ENCODE assay signal across 9 mouse cellular contexts in genomic region chr7:143740653-143741052, GRCm38 (mm10). TPM values are rescaled to one million over a fixed set of nuclear protein-coding genes. Genes with fewer than 3 reads are reported as not detected.
DNase-seq lines count a peak whose midpoint lies in the region; ATAC-seq and TF ChIP-seq lines count a peak whose summit lies in the region.
"Had no signal": no experiment of that assay in that cellular context is flagged by ENCODE, and none has a peak within 500 bp of the region (broad histone marks: within the 10 kb centered on the region; RNA-seq: fewer than 3 reads in every experiment).

No protein-coding gene starts in this region.

- H3K9ac ChIP-seq in hindbrain, postnatal 0 days (replicated peaks; ENCODE audit: low read length), result peak overlapping the region; percentile 78
- peak overlapping the region; percentile 70 for H3K9ac ChIP-seq in midbrain, postnatal 0 days (replicated peaks; ENCODE audit: low read length, poor library complexity, severe bottlenecking)

- no peaks in the 10 kb centered on the region for H3K9me3 ChIP-seq in embryonic facial prominence, embryonic 10.5 days
- no peaks in the 10 kb centered on the region for H3K9me3 ChIP-seq in hindbrain, postnatal 0 days (ENCODE audit: low read length)
- H3K9me3 ChIP-seq in midbrain, postnatal 0 days (ENCODE audit: low read length), result no peaks in the 10 kb centered on the region
- H3K9me3 ChIP-seq: megakaryocyte, embryonic 14.5 days had no signal

- ATAC-seq in hindbrain, postnatal 0 days, result no peak; the same call in 1 of the 2 replicates
- peak; percentile 8; the same call in 1 of the 2 replicates for ATAC-seq in midbrain, postnatal 0 days (ENCODE audit: low FRiP score)

- TF ChIP-seq CTCF in kidney, adult 2 months (conservative IDR thresholded peaks at IDR 0.05; ENCODE audit: insufficient read depth, insufficient read length, low read depth, low read length), result no peak
- no peak for TF ChIP-seq CTCF in hindbrain, postnatal 0 days (IDR thresholded peaks at IDR 0.05; ENCODE audit: low read depth)
- TF ChIP-seq CTCF in midbrain, postnatal 0 days (IDR thresholded peaks at IDR 0.05), result no peak

- no peak for DNase-seq in kidney, adult 2 months
- no peak for DNase-seq in kidney, postnatal 14 days
- DNase-seq in embryonic facial prominence, embryonic 10.5 days (ENCODE audit: low spot score), result no peak
- peak; percentile 26 for DNase-seq in hindbrain, postnatal 0 days (ENCODE audit: low spot score)
- no peak for DNase-seq in midbrain, postnatal 0 days (ENCODE audit: low spot score)
- no peak for DNase-seq in spleen, adult 12 weeks (ENCODE audit: low spot score)
- no peak for DNase-seq in gastrocnemius, postnatal 25 days
- no peak for DNase-seq in layer of hippocampus, postnatal 10 days (ENCODE audit: low spot score in 2 of 2)

- no peak overlapping the region; the same call in 1 of the 2 replicates for H3K27ac ChIP-seq in kidney, adult 2 months (ENCODE audit: insufficient read depth, low read depth, low read length)
- peak overlapping the region; percentile 92 for H3K27ac ChIP-seq in embryonic facial prominence, embryonic 10.5 days (replicated peaks)
- peak overlapping the region; percentile 74; the same call in 1 of the 2 replicates for H3K27ac ChIP-seq in hindbrain, postnatal 0 days
- H3K27ac ChIP-seq in midbrain, postnatal 0 days (ENCODE audit: low read depth, low read length), result peak overlapping the region; percentile 43

- no peaks in the 10 kb centered on the region for H3K36me3 ChIP-seq in kidney, adult 2 months (ENCODE audit: control insufficient read depth, insufficient read depth, low read length)
- no peaks in the 10 kb centered on the region for H3K36me3 ChIP-seq in embryonic facial prominence, embryonic 10.5 days (replicated peaks)
- no peaks in the 10 kb centered on the region for H3K36me3 ChIP-seq in hindbrain, postnatal 0 days (ENCODE audit: insufficient read depth, low read length)
- H3K36me3 ChIP-seq in midbrain, postnatal 0 days (ENCODE audit: insufficient read depth, low read length), result no peaks in the 10 kb centered on the region

- H3K4me2 ChIP-seq in hindbrain, postnatal 0 days (ENCODE audit: low read depth, low read length), result peak overlapping the region; percentile 67
- peak overlapping the region; percentile 69 for H3K4me2 ChIP-seq in midbrain, postnatal 0 days (ENCODE audit: low read depth, low read length, poor library complexity, severe bottlenecking)

- H3K27me3 ChIP-seq in kidney, adult 2 months (replicated peaks; ENCODE audit: control insufficient read depth, insufficient read depth, low read length), result no peaks in the 10 kb centered on the region
- peaks cover 38% of the 10 kb centered on the region for H3K27me3 ChIP-seq in embryonic facial prominence, embryonic 10.5 days (replicated peaks; ENCODE audit: low read depth, poor library complexity, severe bottlenecking)
- H3K27me3 ChIP-seq in hindbrain, postnatal 0 days (ENCODE audit: insufficient read depth, low read length), result no peaks in the 10 kb centered on the region
- H3K27me3 ChIP-seq in midbrain, postnatal 0 days (ENCODE audit: insufficient read depth, low read length), result no peaks in the 10 kb centered on the region

- 28% methylated on average over 2 of the region's 2 CpGs for WGBS in kidney, adult 2 months
- WGBS in embryonic facial prominence, embryonic 10.5 days, result 18% methylated on average over 2 of the region's 2 CpGs
- 33% methylated on average over 2 of the region's 2 CpGs for WGBS in hindbrain, postnatal 0 days
- WGBS in midbrain, postnatal 0 days, result 18% methylated on average over 2 of the region's 2 CpGs

- H3K4me1 ChIP-seq in kidney, adult 2 months (ENCODE audit: control insufficient read depth, insufficient read depth, low read length), result peaks cover 8% of the 10 kb centered on the region; the same call in 1 of the 2 replicates
- peaks cover 33% of the 10 kb centered on the region for H3K4me1 ChIP-seq in embryonic facial prominence, embryonic 10.5 days
- peaks cover 23% of the 10 kb centered on the region for H3K4me1 ChIP-seq in hindbrain, postnatal 0 days (ENCODE audit: insufficient read depth, low read length)
- H3K4me1 ChIP-seq in midbrain, postnatal 0 days (ENCODE audit: insufficient read depth, low read length), result peaks cover 13% of the 10 kb centered on the region

- peak overlapping the region; percentile 93 for H3K4me3 ChIP-seq in kidney, adult 2 months (ENCODE audit: insufficient read depth, low read depth, low read length)
- H3K4me3 ChIP-seq in embryonic facial prominence, embryonic 10.5 days, result peak overlapping the region; percentile 79
- H3K4me3 ChIP-seq in hindbrain, postnatal 0 days (ENCODE audit: low read length), result peak overlapping the region; percentile 62
- peak overlapping the region; percentile 47 for H3K4me3 ChIP-seq in midbrain, postnatal 0 days (ENCODE audit: low read depth, low read length)

- no peak for TF ChIP-seq POLR2A in kidney, adult 2 months (IDR thresholded peaks at IDR 0.05; ENCODE audit: low read depth, low read length)

RNA-seq across cellular contexts. Expression of gene Osbpl5, which starts 16.1 kb away (rescaled TPM):
- 75.0 and 77.1 TPM in 2 replicates for polyA plus RNA-seq in kidney, adult 2 months (2012; rRNA removed)
- 15.8 and 16.8 TPM in 2 replicates for polyA plus RNA-seq in embryonic facial prominence, embryonic 10.5 days (2016; fragmentation: Nextera tagmentation; extraction: Ambion mirVana)
- 52.8 and 59.9 TPM in 2 replicates for total RNA-seq in hindbrain, postnatal 0 days (2014; rRNA removed)
- 24.2 and 27.6 TPM in 2 replicates for polyA plus RNA-seq in hindbrain, postnatal 0 days (2015; fragmentation: Nextera tagmentation; extraction: Ambion mirVana)
- total RNA-seq in midbrain, postnatal 0 days (2014; rRNA removed), result 47.7 and 52.6 TPM in 2 replicates
- 26.7 and 30.2 TPM in 2 replicates for polyA plus RNA-seq in midbrain, postnatal 0 days (2015; fragmentation: Nextera tagmentation; extraction: Ambion mirVana)
- total RNA-seq in gastrocnemius, postnatal 25 days (2021), result 10 to 100 TPM; 18.7 to 19.0 TPM
- total RNA-seq in layer of hippocampus, postnatal 10 days (2021), result 10 to 100 TPM; 48.5 to 48.6 TPM

RNA-seq across cellular contexts. Expression of gene Mrgprg, which starts 26.1 kb away (rescaled TPM):
- 0.33 and 1.1 TPM in 2 replicates for polyA plus RNA-seq in kidney, adult 2 months (2012; rRNA removed)
- not detected in 2 replicates for polyA plus RNA-seq in embryonic facial prominence, embryonic 10.5 days (2016; fragmentation: Nextera tagmentation; extraction: Ambion mirVana)
- total RNA-seq in hindbrain, postnatal 0 days (2014; rRNA removed), result not detected in 2 replicates
- polyA plus RNA-seq in hindbrain, postnatal 0 days (2015; fragmentation: Nextera tagmentation; extraction: Ambion mirVana), result not detected in 2 replicates
- total RNA-seq in midbrain, postnatal 0 days (2014; rRNA removed), result 0.14 and 0.27 TPM in 2 replicates
- not detected in 2 replicates for polyA plus RNA-seq in midbrain, postnatal 0 days (2015; fragmentation: Nextera tagmentation; extraction: Ambion mirVana)
- total RNA-seq in gastrocnemius, postnatal 25 days (2021), result under 1 TPM in 1 of 2 experiments, not detected in 1; 0.29 TPM
- not detected for total RNA-seq in layer of hippocampus, postnatal 10 days (2021)

RNA-seq across cellular contexts. Expression of gene Mrgpre, which starts 43.6 kb away (rescaled TPM):
- 2.3 and 2.8 TPM in 2 replicates for polyA plus RNA-seq in kidney, adult 2 months (2012; rRNA removed)
- 1.8 TPM in 2 replicates for polyA plus RNA-seq in embryonic facial prominence, embryonic 10.5 days (2016; fragmentation: Nextera tagmentation; extraction: Ambion mirVana)
- total RNA-seq in hindbrain, postnatal 0 days (2014; rRNA removed), result 8.5 and 10.9 TPM in 2 replicates
- 4.8 and 6.8 TPM in 2 replicates for polyA plus RNA-seq in hindbrain, postnatal 0 days (2015; fragmentation: Nextera tagmentation; extraction: Ambion mirVana)
- 8.0 and 10.1 TPM in 2 replicates for total RNA-seq in midbrain, postnatal 0 days (2014; rRNA removed)
- polyA plus RNA-seq in midbrain, postnatal 0 days (2015; fragmentation: Nextera tagmentation; extraction: Ambion mirVana), result 11.6 and 12.4 TPM in 2 replicates
- total RNA-seq in gastrocnemius, postnatal 25 days (2021), result under 1 TPM; 0.64 to 0.67 TPM
- total RNA-seq in layer of hippocampus, postnatal 10 days (2021), result 1 to 10 TPM; 9.1 to 9.4 TPM

RNA-seq across cellular contexts. Expression of gene Tnfrsf23, which starts 55.0 kb away (rescaled TPM):
- 3.0 and 3.5 TPM in 2 replicates for polyA plus RNA-seq in kidney, adult 2 months (2012; rRNA removed)
- 0.35 and 0.65 TPM in 2 replicates for polyA plus RNA-seq in embryonic facial prominence, embryonic 10.5 days (2016; fragmentation: Nextera tagmentation; extraction: Ambion mirVana)
- total RNA-seq in hindbrain, postnatal 0 days (2014; rRNA removed), result 0.58 and 1.5 TPM in 2 replicates
- polyA plus RNA-seq in hindbrain, postnatal 0 days (2015; fragmentation: Nextera tagmentation; extraction: Ambion mirVana), result 0.74 and 1.1 TPM in 2 replicates
- 1.2 and 1.6 TPM in 2 replicates for total RNA-seq in midbrain, postnatal 0 days (2014; rRNA removed)
- polyA plus RNA-seq in midbrain, postnatal 0 days (2015; fragmentation: Nextera tagmentation; extraction: Ambion mirVana), result 0.93 and 1.7 TPM in 2 replicates
- 1 to 10 TPM; 3.2 to 5.0 TPM for total RNA-seq in gastrocnemius, postnatal 25 days (2021)
- 1 to 10 TPM; 2.1 to 2.3 TPM for total RNA-seq in layer of hippocampus, postnatal 10 days (2021)
